Mouse (Mus musculus): Measurements from ENCODE around the gene Rgs18. TPM values are rescaled to one million over a fixed set of nuclear protein-coding genes. Genes with fewer than 3 reads are reported as not detected.

Rgs18 gene
- polyA plus RNA-seq (2017; shearing (Covaris generic)) = under 1 TPM; 0.11 to 0.22 TPM

GRCm38 (mm10) chr1:144775331-144775730 lies at the start of gene Rgs18:
Gene Rgs18 (minus strand): TSS chr1:144775435.

Other genes with a start within 250 kb of the Rgs18 start
- gene Rgs21, start 207.8 kb downstream of the Rgs18 start, polyA plus RNA-seq (2017; shearing (Covaris generic)) = not detected

Data from activated CD4-positive, CD25-positive, alpha-beta regulatory T cell (primary cell).